Mouse (Mus musculus): Measurements from ENCODE around the gene Gm20479. TPM values are rescaled to one million over a fixed set of nuclear protein-coding genes. Genes with fewer than 3 reads are reported as not detected.

Gm20479 gene
- total RNA-seq (2023) = 1 to 10 TPM; 2.3 to 4.4 TPM

GRCm38 (mm10) chr7:27356861-27357594 is at the start of gene Gm20479:
Gene Gm20479, minus strand, starts transcription at chr7:27357419.

GRCm38 (mm10) chr7:27355745-27356240 is 1.4 kb downstream of the Gm20479 start, which contains the start of gene Shkbp1:
Gene Shkbp1, minus strand, starts transcription at chr7:27356019.

DNA sequence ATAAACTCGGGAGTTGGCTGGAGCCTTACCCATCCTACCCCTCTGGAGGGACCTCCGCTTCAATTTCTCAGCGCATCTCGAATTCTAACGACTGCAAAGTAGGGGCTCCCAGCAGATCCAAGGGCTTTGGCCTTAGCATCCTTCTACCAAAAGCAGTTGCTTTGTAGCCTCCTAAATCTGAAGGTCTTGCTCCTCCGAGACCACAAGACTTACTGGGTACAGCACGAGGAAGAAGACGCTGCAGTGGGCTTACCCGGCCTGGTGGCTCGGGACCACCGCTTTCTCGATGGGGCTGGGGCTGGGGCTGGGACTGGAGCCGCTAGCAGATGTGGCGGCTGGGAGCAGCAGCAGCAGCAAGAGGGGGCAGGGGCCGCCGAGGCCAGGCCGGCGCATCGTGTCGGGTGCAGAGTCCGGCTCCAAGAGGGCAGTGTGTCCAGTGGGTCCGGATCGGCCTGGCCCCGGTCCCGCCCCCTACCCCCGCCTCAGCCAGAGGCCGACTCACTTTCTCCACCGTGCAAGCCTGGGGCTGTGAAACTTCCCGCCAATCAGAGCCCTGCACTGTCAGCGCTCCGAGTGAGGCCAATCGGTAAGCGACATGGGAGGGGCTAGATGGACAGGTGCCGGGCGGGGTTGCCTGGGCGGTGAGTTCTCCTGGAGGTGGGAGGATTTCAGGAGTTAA is 19.9 kb downstream of the Gm20479 start, which contains the start of gene Ltbp4:
Gene Ltbp4, minus strand, starts transcription at position 518 of the 679 bp plus-strand sequence.

Other genes with a start within 250 kb of the Gm20479 start
- gene Cyp2f2, start 237.5 kb downstream of the Gm20479 start, total RNA-seq (2023) = under 1 TPM in 1 of 2 experiments, not detected in 1; 0.27 TPM
- gene Cyp2t4, start 203.7 kb downstream of the Gm20479 start, total RNA-seq (2023) = not detected
- 10 to 100 TPM; 66.9 to 70.2 TPM for gene Egln2, start 190.6 kb downstream of the Gm20479 start, total RNA-seq (2023)
- gene Rab4b, start 178.5 kb downstream of the Gm20479 start, total RNA-seq (2023) = 10 to 100 TPM; 83.6 to 86.1 TPM
- gene Gm21983, start 176.3 kb downstream of the Gm20479 start, total RNA-seq (2023) = not detected
- gene Mia, start 176.3 kb downstream of the Gm20479 start, total RNA-seq (2023) = not detected
- 10 to 100 TPM; 10.6 to 11.1 TPM for gene BC024978, start 161.6 kb downstream of the Gm20479 start, total RNA-seq (2023)
- 10 to 100 TPM; 66.3 to 74.6 TPM for gene Snrpa, start 161.1 kb downstream of the Gm20479 start, total RNA-seq (2023)
- gene Itpkc, start 128.8 kb downstream of the Gm20479 start, total RNA-seq (2023) = 10 to 100 TPM; 19.3 to 20.9 TPM
- 10 to 100 TPM; 25.1 to 27.0 TPM for gene Coq8b, start 124.4 kb downstream of the Gm20479 start, total RNA-seq (2023)
- 1 to 10 TPM; 3.7 to 5.2 TPM for gene Numbl, start 99.0 kb downstream of the Gm20479 start, total RNA-seq (2023)
- 1 to 10 TPM; 1.6 to 1.9 TPM for gene Ltbp4, start 19.7 kb downstream of the Gm20479 start, total RNA-seq (2023)
- gene Shkbp1, start 1.4 kb downstream of the Gm20479 start, total RNA-seq (2023) = 10 to 100 TPM; 83.7 to 87.8 TPM
- gene Sptbn4, start 90.3 kb upstream of the Gm20479 start, total RNA-seq (2023) = under 1 TPM in 1 of 2 experiments, not detected in 1; 0.18 TPM
- 100 to 1,000 TPM; 110 to 116 TPM for gene Blvrb, start 90.6 kb upstream of the Gm20479 start, total RNA-seq (2023)
- 10 to 100 TPM; 26.3 to 27.2 TPM for gene Sertad3, start 116.3 kb upstream of the Gm20479 start, total RNA-seq (2023)
- 10 to 100 TPM; 48.9 to 57.6 TPM for gene Sertad1, start 129.5 kb upstream of the Gm20479 start, total RNA-seq (2023)
- under 1 TPM in 1 of 2 experiments, not detected in 1; 0.13 TPM for gene Prx, start 141.9 kb upstream of the Gm20479 start, total RNA-seq (2023)
- not detected for gene Hipk4, start 165.8 kb upstream of the Gm20479 start, total RNA-seq (2023)
- gene Pld3, start 195.8 kb upstream of the Gm20479 start, total RNA-seq (2023) = 100 to 1,000 TPM; 136 to 160 TPM
- 10 to 100 TPM; 28.0 to 29.4 TPM for gene 2310022A10Rik, start 195.8 kb upstream of the Gm20479 start, total RNA-seq (2023)
- gene Akt2, start 234.1 kb upstream of the Gm20479 start, total RNA-seq (2023) = 10 to 100 TPM; 80.8 to 84.1 TPM

Data from monocyte, adult 59 days (primary cell).